Mouse (Mus musculus): ENCODE measurements at regions not wholly inside any gene's neighbourhood (a gene's known extent, or its start where the extent isn't known, plus 50 kb on each side); places are given as distances from the start of the nearest gene placed in this dataset.

- DNase-seq = no peak
These were observed 189.3 kb upstream of the Ahr start for GRCm38 (mm10) chr12:35724132-35724531.

- no peak for DNase-seq
These were observed 177.8 kb upstream of the Ahr start for GRCm38 (mm10) chr12:35712671-35713070.

- peak; percentile 7 to 8 for DNase-seq
These were observed 176.8 kb upstream of the Ahr start for GRCm38 (mm10) chr12:35711549-35712070.

GRCm38 (mm10) chr12:35710323-35710722 lies 175.5 kb upstream of the Ahr start:
- no peak for DNase-seq

- DNase-seq = no peak
These were observed 168.6 kb upstream of the Ahr start for GRCm38 (mm10) chr12:35703479-35703878.

- DNase-seq = no peak
These were observed 167.8 kb upstream of the Ahr start for GRCm38 (mm10) chr12:35702674-35703073.

- no peak for DNase-seq
These were observed 159.4 kb upstream of the Ahr start for GRCm38 (mm10) chr12:35694253-35694652.

- no peak for DNase-seq
These were observed 156.1 kb upstream of the Ahr start for GRCm38 (mm10) chr12:35690914-35691313.

GRCm38 (mm10) chr12:35686231-35686630 lies 151.4 kb upstream of the Ahr start:
- DNase-seq = no peak

- no peak for DNase-seq
These were observed 150.4 kb upstream of the Ahr start for GRCm38 (mm10) chr12:35685189-35685588.

GRCm38 (mm10) chr12:35681864-35682449 lies 147.1 kb upstream of the Ahr start:
- no peak for DNase-seq

GRCm38 (mm10) chr12:35679903-35680302 lies 145.1 kb upstream of the Ahr start:
- no peak for DNase-seq

- DNase-seq = no peak
These were observed 144.2 kb upstream of the Ahr start for GRCm38 (mm10) chr12:35679025-35679424.

- peak; percentile 29 to 55 for DNase-seq
These were observed 139.6 kb upstream of the Ahr start for GRCm38 (mm10) chr12:35674487-35674886.

- DNase-seq = no peak
These were observed 136.1 kb upstream of the Ahr start for GRCm38 (mm10) chr12:35670980-35671379.

GRCm38 (mm10) chr12:35668716-35669115 lies 133.9 kb upstream of the Ahr start:
- no peak for DNase-seq

- DNase-seq = no peak
These were observed 132.9 kb upstream of the Ahr start for GRCm38 (mm10) chr12:35667705-35668104.

GRCm38 (mm10) chr12:35667218-35667617 lies 132.4 kb upstream of the Ahr start:
- no peak for DNase-seq

GRCm38 (mm10) chr12:35666062-35666461 lies 131.2 kb upstream of the Ahr start:
- DNase-seq = no peak

- DNase-seq = no peak
These were observed 128.2 kb upstream of the Ahr start for GRCm38 (mm10) chr12:35663062-35663461.

GRCm38 (mm10) chr12:35656563-35656962 lies 121.7 kb upstream of the Ahr start:
- DNase-seq = no peak

- no peak for DNase-seq
These were observed 114.9 kb upstream of the Ahr start for GRCm38 (mm10) chr12:35649772-35650171.

- no peak for DNase-seq
These were observed 107.6 kb upstream of the Ahr start for GRCm38 (mm10) chr12:35642473-35642872.

- DNase-seq = no peak
These were observed 106.9 kb upstream of the Ahr start for GRCm38 (mm10) chr12:35641741-35642140.

GRCm38 (mm10) chr12:35640911-35641345 lies 106.1 kb upstream of the Ahr start:
- no peak for DNase-seq
